Mouse (Mus musculus): ENCODE measurements around the gene Stk10.

DNA sequence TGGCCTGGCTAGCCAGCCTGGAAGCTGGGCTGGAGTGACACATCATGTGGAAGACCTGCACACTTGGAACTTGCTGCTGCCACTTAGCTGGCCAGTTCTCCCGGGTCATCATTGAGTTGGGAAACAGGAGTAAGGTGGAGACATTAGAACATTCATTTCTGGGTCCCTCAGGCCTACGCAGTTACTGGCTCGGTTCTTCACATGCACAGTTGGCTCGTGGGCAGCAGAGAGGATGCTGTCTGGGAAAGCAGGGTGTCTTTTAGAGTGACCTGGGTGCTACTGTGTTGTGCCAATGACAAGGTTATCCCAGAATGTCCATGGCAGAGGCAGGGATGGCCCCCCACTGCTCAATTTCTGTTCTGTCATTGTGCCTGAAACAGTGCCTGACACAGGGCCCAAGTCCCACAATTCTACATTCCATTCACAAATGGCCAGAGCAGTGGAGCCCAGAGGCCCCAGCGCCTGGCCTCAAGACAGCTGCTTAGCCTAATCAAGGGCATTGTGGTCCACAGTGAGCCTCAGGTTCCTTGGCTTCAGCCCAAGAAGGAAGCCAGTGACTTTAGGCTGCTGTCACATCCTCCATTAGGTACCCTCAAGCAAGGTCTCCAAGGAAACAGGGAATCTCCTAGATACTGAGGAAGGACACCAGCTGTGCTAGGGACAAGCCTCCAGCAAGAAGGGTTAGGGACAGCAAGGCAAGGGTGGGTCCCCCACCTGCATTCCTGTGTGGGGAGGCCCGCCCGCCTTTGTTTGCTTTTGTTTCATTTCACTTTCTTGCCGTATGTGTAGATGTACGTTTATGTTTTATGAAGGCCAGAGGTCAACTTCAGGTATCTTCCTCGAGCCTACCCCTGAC is 34.1 kb downstream of the Stk10 start:
- TF ChIP-seq CTCF (IDR thresholded peaks at IDR 0.05; ENCODE audit: extremely low read depth, insufficient read depth, insufficient read length, insufficient replicate concordance) (no peak), POLR2A (IDR thresholded peaks at IDR 0.05; ENCODE audit: low read depth, low read length) (no peak)
